In the genomic region with DNA sequence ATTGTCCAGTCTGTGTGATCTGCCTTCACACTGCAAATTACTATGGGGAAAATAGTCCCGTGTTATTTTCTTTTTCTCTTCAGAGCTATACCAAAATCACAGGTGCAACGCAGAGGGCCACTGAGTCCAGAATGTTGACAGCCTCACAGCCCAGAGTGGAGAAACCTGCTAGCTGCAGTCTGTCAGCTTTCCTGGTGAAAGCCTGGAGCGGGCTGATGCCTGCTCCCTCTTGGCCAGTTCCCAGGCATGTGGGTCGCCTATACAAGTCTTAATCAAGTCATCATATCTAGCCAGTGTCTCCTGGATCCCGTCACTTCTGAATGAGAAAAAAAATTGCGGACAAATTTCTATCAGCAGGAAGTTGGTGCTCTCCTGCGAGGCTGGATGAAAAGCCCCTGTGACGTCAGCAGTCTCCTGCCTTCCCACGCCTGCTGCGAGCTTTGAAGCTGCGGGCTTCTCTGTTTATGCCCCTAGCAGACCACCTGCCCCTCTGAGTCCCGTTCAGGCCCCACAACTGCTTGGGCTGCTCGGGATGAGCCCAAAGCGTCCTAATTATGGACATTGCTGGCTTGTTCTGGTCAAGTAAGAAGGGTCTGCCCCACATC, we compare ENCODE assay signal across 8 mouse cellular contexts.
DNase-seq lines count a peak whose midpoint lies in the region; ATAC-seq lines count a peak whose summit lies in the region.

No protein-coding gene starts in this region.

- H3K9ac ChIP-seq in embryonic facial prominence, embryonic 12.5 days: no peak overlapping the region

- DNase-seq in kidney, postnatal 10 days: peak; percentile 43
- DNase-seq in kidney, postnatal 14 days: no peak
- peak; percentile 72 for DNase-seq in retina, embryonic 14.5 days (ENCODE audit: low spot score)
- no peak for DNase-seq in adrenal gland, adult 8-10 months
- no peak for DNase-seq in gastrocnemius, postnatal 14 days
- DNase-seq in adipocyte (ENCODE audit: low spot score): no peak

- ATAC-seq in embryonic facial prominence, embryonic 12.5 days (ENCODE audit: insufficient number of reproducible peaks, insufficient read depth, low FRiP score, low TSS enrichment): no peak
- peak; percentile 33 for ATAC-seq in inflammation-experienced regulatory T-cells, adult 6 months

- H3K36me3 ChIP-seq in embryonic facial prominence, embryonic 12.5 days: no peaks in the 10 kb centered on the region

- H3K4me3 ChIP-seq in embryonic facial prominence, embryonic 12.5 days: no peak overlapping the region

- H3K27ac ChIP-seq in embryonic facial prominence, embryonic 12.5 days: no peak overlapping the region

- peaks cover 25% of the 10 kb centered on the region for H3K4me1 ChIP-seq in embryonic facial prominence, embryonic 12.5 days

- H3K9me3 ChIP-seq in embryonic facial prominence, embryonic 12.5 days: no peaks in the 10 kb centered on the region

- WGBS in embryonic facial prominence, embryonic 12.5 days: 11% methylated on average over 14 of the region's 14 CpGs

- H3K27me3 ChIP-seq in embryonic facial prominence, embryonic 12.5 days: peaks cover 6% of the 10 kb centered on the region; the same call in 1 of the 2 replicates

- intact Hi-C loops in gastrocnemius, postnatal 14 days (cut with DNase I; ENCODE audit: low total_unique reads): no loop called here

- H3K4me2 ChIP-seq in embryonic facial prominence, embryonic 12.5 days (replicated peaks): peak overlapping the region; percentile 43

Comparison
In these comparisons a context has a peak if more than half of its experiments do, and no peak if none do; other contexts are left out.
1. DNase-seq: peak in kidney, postnatal 10 days (single experiment) and retina, embryonic 14.5 days (single experiment); none in kidney, postnatal 14 days (single experiment), adrenal gland, adult 8-10 months (single experiment), gastrocnemius, postnatal 14 days (single experiment) and adipocyte (single experiment).